In the genomic region with DNA sequence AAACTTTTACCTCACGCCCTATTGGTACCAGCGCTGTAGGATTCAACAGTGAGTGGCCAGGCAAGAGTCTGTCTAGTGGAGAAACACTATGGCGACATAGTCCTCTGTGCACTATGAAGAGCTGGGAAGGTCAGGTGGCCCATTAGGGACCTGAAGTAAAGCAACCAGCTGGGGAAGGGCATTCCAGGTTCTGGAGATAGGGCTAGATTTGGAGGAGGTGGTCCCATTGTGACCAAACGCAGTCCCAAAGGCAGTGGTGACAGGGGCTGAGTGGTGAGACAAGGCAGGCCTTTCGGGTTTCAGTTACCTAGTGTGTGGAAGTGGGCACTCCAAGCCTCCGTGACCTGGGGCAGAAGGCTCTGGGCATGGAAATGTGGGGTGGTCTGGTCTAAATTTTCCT, we compare ENCODE assay signal across 13 mouse cellular contexts. TPM values are rescaled to one million over a fixed set of nuclear protein-coding genes. Genes with fewer than 3 reads are reported as not detected.
DNase-seq lines count a peak whose midpoint lies in the region; ATAC-seq lines count a peak whose summit lies in the region.
"Had no signal": no experiment of that assay in that cellular context is flagged by ENCODE, and none has a peak within 500 bp of the region (broad histone marks: within the 10 kb centered on the region; RNA-seq: fewer than 3 reads in every experiment).

No protein-coding gene starts in this region.

- H3K9ac ChIP-seq in heart, embryonic 12.5 days = peak overlapping the region; percentile 76; the same call in 1 of the 2 replicates
- no peak overlapping the region for H3K9ac ChIP-seq in neural tube, embryonic 12.5 days
- no peak overlapping the region for H3K9ac ChIP-seq in liver, embryonic 11.5 days (ENCODE audit: low read depth, low read length)

- H3K9me3 ChIP-seq in heart, embryonic 12.5 days (replicated peaks) = no peaks in the 10 kb centered on the region
- no peaks in the 10 kb centered on the region for H3K9me3 ChIP-seq in neural tube, embryonic 12.5 days
- no peaks in the 10 kb centered on the region for H3K9me3 ChIP-seq in liver, embryonic 11.5 days (ENCODE audit: control insufficient read depth, low read length)

- H3K27me3 ChIP-seq in heart, embryonic 12.5 days (replicated peaks) = peaks cover 11% of the 10 kb centered on the region
- peaks cover 51% of the 10 kb centered on the region for H3K27me3 ChIP-seq in neural tube, embryonic 12.5 days (replicated peaks)
- H3K27me3 ChIP-seq in liver, embryonic 11.5 days (replicated peaks; ENCODE audit: control insufficient read depth, insufficient read depth, low read length) = peaks cover 3% of the 10 kb centered on the region; the same call in 1 of the 2 replicates

- 38% methylated on average over 6 of the region's 6 CpGs for WGBS in heart, embryonic 12.5 days
- WGBS in neural tube, embryonic 12.5 days = 64% methylated on average over 6 of the region's 6 CpGs
- 65% methylated on average over 6 of the region's 6 CpGs for WGBS in liver, embryonic 11.5 days

- H3K36me3 ChIP-seq in heart, embryonic 12.5 days = no peaks in the 10 kb centered on the region
- H3K36me3 ChIP-seq in neural tube, embryonic 12.5 days = no peaks in the 10 kb centered on the region
- no peaks in the 10 kb centered on the region for H3K36me3 ChIP-seq in liver, embryonic 11.5 days (ENCODE audit: control insufficient read depth, insufficient read depth, low read length)

- DNase-seq in heart, postnatal 25 days (ENCODE audit: low spot score) = no peak
- no peak for DNase-seq in neural tube, embryonic 10.5 days (ENCODE audit: extremely low spot score, low spot score)
- DNase-seq in liver, embryonic 11.5 days (ENCODE audit: low spot score) = no peak
- no peak for DNase-seq in adrenal gland, adult (ENCODE audit: inconsistent age in 2 of 2, low spot score in 1 of 2)
- no peak for DNase-seq in retina, postnatal 1 day
- no peak for DNase-seq in adrenal gland, postnatal 4 days (ENCODE audit: low spot score in 2 of 2)
- DNase-seq: kidney, adult 11 months; thymus, postnatal 14 days had no signal

- H3K4me1 ChIP-seq in heart, embryonic 12.5 days (replicated peaks) = peaks cover 35% of the 10 kb centered on the region
- H3K4me1 ChIP-seq in neural tube, embryonic 12.5 days = peaks cover 27% of the 10 kb centered on the region
- peaks cover 18% of the 10 kb centered on the region for H3K4me1 ChIP-seq in liver, embryonic 11.5 days (replicated peaks; ENCODE audit: control insufficient read depth, insufficient read depth, low read length)

- ATAC-seq in heart, embryonic 12.5 days (ENCODE audit: insufficient number of reproducible peaks, low FRiP score) = no peak
- no peak for ATAC-seq in neural tube, embryonic 12.5 days (ENCODE audit: low FRiP score, low read depth)
- no peak for ATAC-seq in liver, embryonic 11.5 days (replicated peaks; ENCODE audit: low FRiP score)

- peak overlapping the region; percentile 99 for H3K4me2 ChIP-seq in heart, embryonic 12.5 days
- peak overlapping the region; percentile 100; the same call in 1 of the 2 replicates for H3K4me2 ChIP-seq in neural tube, embryonic 12.5 days (replicated peaks)
- peak overlapping the region; percentile 100; the same call in 1 of the 2 replicates for H3K4me2 ChIP-seq in liver, embryonic 11.5 days

- peak overlapping the region; percentile 67; the same call in 1 of the 2 replicates for H3K4me3 ChIP-seq in heart, embryonic 12.5 days
- no peak overlapping the region for H3K4me3 ChIP-seq in neural tube, embryonic 12.5 days
- no peak overlapping the region for H3K4me3 ChIP-seq in liver, embryonic 11.5 days (ENCODE audit: low read depth, low read length)

- intact Hi-C loops in heart, postnatal 25 days (cut with DNase I) = no loop called here

- no peak overlapping the region for H3K27ac ChIP-seq in heart, embryonic 12.5 days (ENCODE audit: poor library complexity, severe bottlenecking)
- no peak overlapping the region for H3K27ac ChIP-seq in neural tube, embryonic 12.5 days
- no peak overlapping the region for H3K27ac ChIP-seq in liver, embryonic 11.5 days (ENCODE audit: low read depth, low read length)
- H3K27ac ChIP-seq: left cerebral cortex, adult 2 months had no signal

RNA-seq across cellular contexts. Expression of a gene that starts 1.9 kb away (rescaled TPM):
- 29.0 and 30.0 TPM in 2 replicates for polyA plus RNA-seq in heart, embryonic 12.5 days (2016; fragmentation: Nextera tagmentation; extraction: Ambion mirVana)
- total RNA-seq in heart, postnatal 25 days (2021) = 100 to 1,000 TPM; 240 to 243 TPM
- 3.4 and 5.2 TPM in 2 replicates for polyA plus RNA-seq in neural tube, embryonic 12.5 days (2016; fragmentation: Nextera tagmentation; extraction: Ambion mirVana)
- 5.9 and 6.7 TPM in 2 replicates for polyA plus RNA-seq in liver, embryonic 11.5 days (2014; fragmentation: Nextera tagmentation; extraction: Ambion mirVana)
- total RNA-seq in adrenal gland, postnatal 4 days (2021) = 10 to 100 TPM; 32.4 to 35.0 TPM
- total RNA-seq: CH12.LX had no signal

RNA-seq across cellular contexts. Expression of a gene that starts 18.8 kb away (rescaled TPM):
- 228 and 236 TPM in 2 replicates for polyA plus RNA-seq in heart, embryonic 12.5 days (2016; fragmentation: Nextera tagmentation; extraction: Ambion mirVana)
- total RNA-seq in heart, postnatal 25 days (2021) = 100 to 1,000 TPM; 110 to 129 TPM
- 278 and 294 TPM in 2 replicates for polyA plus RNA-seq in neural tube, embryonic 12.5 days (2016; fragmentation: Nextera tagmentation; extraction: Ambion mirVana)
- polyA plus RNA-seq in liver, embryonic 11.5 days (2014; fragmentation: Nextera tagmentation; extraction: Ambion mirVana) = 356 and 387 TPM in 2 replicates
- 100 to 1,000 TPM; 115 to 117 TPM for total RNA-seq in adrenal gland, postnatal 4 days (2021)

RNA-seq across cellular contexts. Expression of a gene that starts 39.3 kb away (rescaled TPM):
- polyA plus RNA-seq in heart, embryonic 12.5 days (2016; fragmentation: Nextera tagmentation; extraction: Ambion mirVana) = 9.3 and 11.7 TPM in 2 replicates
- total RNA-seq in heart, postnatal 25 days (2021) = 1 to 10 TPM; 4.4 to 4.7 TPM
- 6.5 and 6.9 TPM in 2 replicates for polyA plus RNA-seq in neural tube, embryonic 12.5 days (2016; fragmentation: Nextera tagmentation; extraction: Ambion mirVana)
- 155 and 170 TPM in 2 replicates for polyA plus RNA-seq in liver, embryonic 11.5 days (2014; fragmentation: Nextera tagmentation; extraction: Ambion mirVana)
- 10 to 100 TPM in 1 of 2 experiments, 1 to 10 TPM in 1; 8.7 to 11.3 TPM for total RNA-seq in adrenal gland, postnatal 4 days (2021)

RNA-seq across cellular contexts. Expression of a gene that starts 47.0 kb away (rescaled TPM):
- polyA plus RNA-seq in heart, embryonic 12.5 days (2016; fragmentation: Nextera tagmentation; extraction: Ambion mirVana) = 0.81 and 0.87 TPM in 2 replicates
- 1 to 10 TPM; 1.1 to 1.4 TPM for total RNA-seq in heart, postnatal 25 days (2021)
- 7.0 and 9.9 TPM in 2 replicates for polyA plus RNA-seq in neural tube, embryonic 12.5 days (2016; fragmentation: Nextera tagmentation; extraction: Ambion mirVana)
- polyA plus RNA-seq in liver, embryonic 11.5 days (2014; fragmentation: Nextera tagmentation; extraction: Ambion mirVana) = 0.60 and 0.64 TPM in 2 replicates
- total RNA-seq in adrenal gland, postnatal 4 days (2021) = 1 to 10 TPM; 3.8 to 5.9 TPM
- total RNA-seq: CH12.LX; megakaryocyte-erythroid progenitor cell, adult 5-6 weeks had no signal

Comparison
In these comparisons a context has a peak if more than half of its experiments do, and no peak if none do; other contexts are left out.
1. RNA of a gene that starts 39.3 kb away (polyA plus RNA-seq): 155 to 170 TPM in liver, embryonic 11.5 days; 9.3 to 11.7 TPM in heart, embryonic 12.5 days and 6.5 to 6.9 TPM in neural tube, embryonic 12.5 days; every median in the first group is over 10 times any median in the second.
2. Peak in every context shown above with its lines, with median percentiles within 50 percentile points of each other: H3K4me2 ChIP-seq.